Mouse (Mus musculus): ENCODE results near the gene Wdr81. TPM values are rescaled to one million over a fixed set of nuclear protein-coding genes. Genes with fewer than 3 reads are reported as not detected.

Wdr81 gene
- polyA plus RNA-seq (2021; fragmentation: Nextera tagmentation) = 4.0 and 4.4 TPM in 2 replicates
- long read RNA-seq, experiment 1, partial matches to known transcripts = 9 of 10 reads
- long read RNA-seq, experiment 1, other reads (novel, unspliced or antisense) = 1 of 10 reads
- long read RNA-seq, experiment 2, full-length matches to known transcripts = 6 of 28 reads
- long read RNA-seq, experiment 2, partial matches to known transcripts = 20 of 28 reads
- long read RNA-seq, experiment 2, other reads (novel, unspliced or antisense) = 2 of 28 reads

GRCm38 (mm10) chr11:75453991-75454930, at the start of gene Wdr81:
Gene Wdr81, minus strand, starts transcription at chr11:75454717.

GRCm38 (mm10) chr11:75486601-75487285, 32.2 kb upstream of the Wdr81 start, which contains the start of gene Prpf8:
Gene Prpf8, plus strand, starts transcription at chr11:75486816.

GRCm38 (mm10) chr11:75460844-75461742, 6.6 kb upstream of the Wdr81 start, which contains the start of gene Tlcd2:
Gene Tlcd2, plus strand, starts transcription at chr11:75461715.

DNA sequence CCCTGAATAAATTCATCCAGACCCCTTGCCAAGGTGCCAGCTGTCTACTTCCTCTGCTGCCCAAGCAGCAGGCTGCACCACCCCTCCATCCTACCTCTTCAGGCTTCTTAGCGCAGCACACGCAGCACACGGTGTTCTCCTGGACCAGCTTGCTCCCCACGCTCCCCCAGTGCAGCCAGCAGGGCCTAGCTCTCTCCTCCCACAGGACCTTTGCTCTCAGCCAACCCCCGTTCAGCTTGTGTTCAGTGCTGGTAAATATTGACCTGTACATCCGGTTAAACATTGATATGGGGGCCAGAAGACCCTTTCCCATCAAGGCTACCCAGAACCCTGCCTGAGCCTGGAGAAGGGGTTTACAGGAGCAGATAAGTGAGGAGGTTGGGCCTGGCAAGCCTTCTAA, 15.2 kb downstream of the Wdr81 start, which contains the start of gene Serpinf2:
Gene Serpinf2 (minus strand): TSS at position 229 of the 400 bp plus-strand sequence.

DNA sequence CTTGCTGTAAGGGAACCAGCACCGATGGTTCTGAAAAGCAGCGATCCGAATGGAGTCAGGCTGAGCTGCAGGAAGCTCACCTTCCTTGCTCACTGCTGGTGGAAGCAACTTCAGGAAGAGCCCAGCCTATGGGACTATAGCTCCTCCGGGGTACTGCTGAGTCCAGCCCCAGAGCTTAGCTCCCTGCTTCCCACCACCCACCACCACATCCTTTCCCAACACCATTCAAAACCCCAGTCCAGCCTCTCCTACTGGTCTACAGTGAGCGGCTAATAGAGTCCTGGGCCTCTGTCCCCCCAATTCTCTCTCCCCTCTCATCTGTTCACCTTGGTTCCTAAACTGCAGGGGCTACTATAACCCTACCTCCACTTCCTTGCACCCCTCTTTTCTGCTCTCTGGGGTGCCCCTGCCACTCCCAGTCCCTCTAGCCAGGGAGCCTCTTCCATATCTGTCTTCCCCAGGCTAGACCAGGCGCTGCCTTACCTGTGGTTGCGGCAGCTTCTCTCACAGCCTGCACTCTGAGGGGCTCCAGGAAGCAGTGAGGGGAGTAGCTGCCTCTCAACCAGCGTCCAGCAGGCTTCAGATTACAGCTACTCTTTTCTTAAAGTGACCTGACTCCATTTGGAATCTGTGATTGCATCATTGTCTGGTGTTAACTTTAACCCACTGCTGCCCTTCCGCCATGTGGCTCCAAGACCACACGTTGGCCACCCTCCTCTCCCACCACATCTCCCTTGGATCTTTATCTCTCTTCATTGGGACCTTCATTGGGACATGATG, 32.3 kb downstream of the Wdr81 start, which contains the start of gene Serpinf1:
Gene Serpinf1 (minus strand): TSS at position 689 of the 780 bp plus-strand sequence.

Small RNA genes within 50 kb of the gene (microRNA-seq; reads per million reads assigned to microRNA genes)
- gene Mir22 = 7,524 reads per million, percentile 94 among the genes with 10 or more reads in this experiment

Other genes starting within 250 kb of the Wdr81 start
- 35.7 and 45.7 TPM in 2 replicates for gene Rpa1, start 106.4 kb downstream of the Wdr81 start, polyA plus RNA-seq (2021; fragmentation: Nextera tagmentation)
- 11.1 and 14.0 TPM in 2 replicates for gene Smyd4, start 106.3 kb downstream of the Wdr81 start, polyA plus RNA-seq (2021; fragmentation: Nextera tagmentation)
- gene Serpinf1, start 32.0 kb downstream of the Wdr81 start, polyA plus RNA-seq (2021; fragmentation: Nextera tagmentation) = 9.7 and 15.3 TPM in 2 replicates
- gene Serpinf2, start 15.1 kb downstream of the Wdr81 start, polyA plus RNA-seq (2021; fragmentation: Nextera tagmentation) = 0.14 and 0.40 TPM in 2 replicates
- 0.67 and 0.73 TPM in 2 replicates for gene Tlcd2, start 7.0 kb upstream of the Wdr81 start, polyA plus RNA-seq (2021; fragmentation: Nextera tagmentation)
- 16.3 and 16.5 TPM in 2 replicates for gene Prpf8, start 32.1 kb upstream of the Wdr81 start, polyA plus RNA-seq (2021; fragmentation: Nextera tagmentation)
- gene Rilp, start 55.4 kb upstream of the Wdr81 start, polyA plus RNA-seq (2021; fragmentation: Nextera tagmentation) = 1.9 and 3.4 TPM in 2 replicates
- gene Scarf1, start 58.8 kb upstream of the Wdr81 start, polyA plus RNA-seq (2021; fragmentation: Nextera tagmentation) = 0.90 and 1.3 TPM in 2 replicates
- gene Slc43a2, start 77.0 kb upstream of the Wdr81 start, polyA plus RNA-seq (2021; fragmentation: Nextera tagmentation) = 13.9 and 18.2 TPM in 2 replicates
- gene Pitpna, start 133.4 kb upstream of the Wdr81 start, polyA plus RNA-seq (2021; fragmentation: Nextera tagmentation) = 18.7 and 19.2 TPM in 2 replicates
- 20.0 and 22.0 TPM in 2 replicates for gene Inpp5k, start 176.3 kb upstream of the Wdr81 start, polyA plus RNA-seq (2021; fragmentation: Nextera tagmentation)
- gene Myo1c, start 195.8 kb upstream of the Wdr81 start, polyA plus RNA-seq (2021; fragmentation: Nextera tagmentation) = 3.0 and 3.3 TPM in 2 replicates
- gene Crk, start 224.5 kb upstream of the Wdr81 start, polyA plus RNA-seq (2021; fragmentation: Nextera tagmentation) = 28.5 and 29.6 TPM in 2 replicates

All from layer of hippocampus, adult 6 months (tissue).